Mouse (Mus musculus) G1E (cell line): ENCODE results near the gene Lamc1.

Experiments used
- CTCF ChIP-seq: IDR thresholded peaks from 2 replicates; pipeline ENCODE4 v1.5.1; 2012; ENCODE audit warnings: low read depth, low read length, inconsistent platforms, mixed read lengths
- GATA1 ChIP-seq: IDR thresholded peaks from 2 replicates; pipeline ENCODE4 v1.6.1; 2012; ENCODE audit warnings: borderline replicate concordance, low read length, inconsistent platforms, mixed read lengths
- POLR2AphosphoS5 ChIP-seq: IDR thresholded peaks from 2 replicates; pipeline ENCODE4 v1.6.1; 2012; ENCODE audit warnings: low read depth, low read length, inconsistent platforms; ENCODE audit not compliant: insufficient replicate concordance

- no peak for TF ChIP-seq CTCF
- no peak for TF ChIP-seq GATA1
- TF ChIP-seq POLR2AphosphoS5 = no peak
Observed at GRCm38 (mm10) chr1:153268806-153269309, 63.7 kb downstream of the Lamc1 start.
